Mouse (Mus musculus): ENCODE results near the gene AI481877.

GRCm38 (mm10) chr4:59015181-59015580 lies 123.6 kb downstream of the AI481877 start:
- TF ChIP-seq POLR2A (IDR thresholded peaks at IDR 0.05; ENCODE audit: control insufficient read depth, low read depth, low read length) = no peak
- TF ChIP-seq CTCF (IDR thresholded peaks at IDR 0.05; ENCODE audit: control insufficient read depth, insufficient read depth, insufficient replicate concordance, low read depth, low read length) = no peak

Measured in testis, adult 2 months (tissue).